Mouse (Mus musculus): ENCODE results near the gene Ccdc136. TPM values are rescaled to one million over a fixed set of nuclear protein-coding genes. Genes with fewer than 3 reads are reported as not detected.
A peak's percentile ranks its signal among the peaks of the same experiment; 100 is the strongest.
"Not testable (repeated sequence)": the region's sequence is repeated elsewhere in the genome, so short reads cannot be mapped to it uniquely, and the experiment has no call there.

Gene Ccdc136
- polyA plus RNA-seq, 1 experiment from 2014 or later, result 4.0 TPM

GRCm38 (mm10) chr6:29389425-29389824 lies 6.7 kb upstream of the Ccdc136 start:
- H3K27ac ChIP-seq (ENCODE audit: low read depth, low read length), result no peak overlapping the region
- H3K4me1 ChIP-seq (replicated peaks; ENCODE audit: control insufficient read depth, insufficient read depth, low read length), result no peaks in the 10 kb centered on the region
- H3K9ac ChIP-seq (ENCODE audit: low read depth, low read length), result no peak overlapping the region
- H3K4me2 ChIP-seq (replicated peaks; ENCODE audit: low read depth), result no peak overlapping the region
- H3K27me3 ChIP-seq (replicated peaks; ENCODE audit: control insufficient read depth, insufficient read depth, low read length), result peaks cover 9% of the 10 kb centered on the region; the same call in 1 of the 2 replicates
- no peaks in the 10 kb centered on the region for H3K36me3 ChIP-seq (ENCODE audit: control insufficient read depth, insufficient read depth)
- WGBS, result 49% methylated on average over 9 of the region's 9 CpGs
- ATAC-seq, result no peak
- no peak overlapping the region for H3K4me3 ChIP-seq (ENCODE audit: low read depth, low read length)
- no peaks in the 10 kb centered on the region for H3K9me3 ChIP-seq (ENCODE audit: control insufficient read depth)
- no peak for TF ChIP-seq CTCF (IDR thresholded peaks at IDR 0.05; ENCODE audit: low read depth)

DNA sequence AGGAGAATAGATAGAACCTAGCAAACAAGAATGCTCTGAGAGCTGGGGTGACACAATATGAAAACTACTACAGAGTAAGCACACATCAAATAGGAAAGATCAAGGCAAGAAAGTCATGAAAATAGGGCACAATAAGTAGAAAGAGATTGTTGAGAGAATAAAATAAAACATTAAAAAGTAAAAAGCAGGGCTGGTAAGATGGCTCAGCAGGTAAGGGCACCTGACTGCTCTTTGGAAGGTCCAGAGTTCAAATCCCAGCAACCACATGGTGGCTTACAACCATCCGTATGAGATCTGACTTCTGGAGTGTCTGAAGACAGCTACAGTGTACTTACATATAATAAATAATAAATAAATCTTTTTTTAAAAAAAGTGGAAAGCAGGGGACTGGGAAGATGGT lies 5.6 kb upstream of the Ccdc136 start:
- 77% methylated on average over 1 of the region's 1 CpGs for WGBS
- H3K27ac ChIP-seq (ENCODE audit: low read depth, low read length); ATAC-seq; H3K36me3 ChIP-seq (ENCODE audit: control insufficient read depth, insufficient read depth); H3K4me2 ChIP-seq (replicated peaks; ENCODE audit: low read depth); H3K9me3 ChIP-seq (ENCODE audit: control insufficient read depth); H3K9ac ChIP-seq (ENCODE audit: low read depth, low read length); H3K4me1 ChIP-seq (replicated peaks; ENCODE audit: control insufficient read depth, insufficient read depth, low read length); H3K4me3 ChIP-seq (ENCODE audit: low read depth, low read length): not testable (repeated sequence)
- peaks cover 20% of the 10 kb centered on the region; the same call in 1 of the 2 replicates for H3K27me3 ChIP-seq (replicated peaks; ENCODE audit: control insufficient read depth, insufficient read depth, low read length)

GRCm38 (mm10) chr6:29391241-29391640 lies 4.9 kb upstream of the Ccdc136 start:
- 77% methylated on average over 8 of the region's 8 CpGs for WGBS
- peaks cover 27% of the 10 kb centered on the region for H3K27me3 ChIP-seq (replicated peaks; ENCODE audit: control insufficient read depth, insufficient read depth, low read length)
- H3K36me3 ChIP-seq (ENCODE audit: control insufficient read depth, insufficient read depth); H3K9me3 ChIP-seq (ENCODE audit: control insufficient read depth); H3K4me3 ChIP-seq (ENCODE audit: low read depth, low read length); ATAC-seq; H3K4me2 ChIP-seq (replicated peaks; ENCODE audit: low read depth); H3K4me1 ChIP-seq (replicated peaks; ENCODE audit: control insufficient read depth, insufficient read depth, low read length); H3K9ac ChIP-seq (ENCODE audit: low read depth, low read length); H3K27ac ChIP-seq (ENCODE audit: low read depth, low read length): not testable (repeated sequence)

DNA sequence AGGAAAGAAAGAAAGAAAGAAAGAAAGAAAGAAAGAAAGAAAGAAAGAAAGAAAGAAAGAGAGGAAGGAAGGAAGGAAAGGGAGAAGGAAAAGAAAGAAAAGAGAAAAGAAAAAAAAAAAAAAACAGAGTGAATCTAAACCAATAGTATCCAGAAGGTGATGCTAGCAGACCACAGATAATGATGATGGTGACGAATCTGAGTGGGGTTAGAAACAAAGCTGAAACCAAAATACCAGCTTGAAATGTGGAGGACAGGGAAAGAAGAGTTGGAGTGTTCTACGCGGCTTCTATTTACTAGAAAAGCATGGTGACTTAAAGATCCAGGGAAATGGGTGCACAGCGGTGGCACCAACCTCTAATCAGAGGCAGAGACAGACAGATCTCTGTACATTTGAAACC lies 4.3 kb upstream of the Ccdc136 start:
- peak; percentile 58 for TF ChIP-seq CTCF (IDR thresholded peaks at IDR 0.05; ENCODE audit: low read depth)
- no peak overlapping the region for H3K9ac ChIP-seq (ENCODE audit: low read depth, low read length)
- no peak for ATAC-seq
- 63% methylated on average over 4 of the region's 4 CpGs for WGBS
- no peak overlapping the region for H3K27ac ChIP-seq (ENCODE audit: low read depth, low read length)
- no peak overlapping the region for H3K4me2 ChIP-seq (replicated peaks; ENCODE audit: low read depth)
- no peaks in the 10 kb centered on the region for H3K36me3 ChIP-seq (ENCODE audit: control insufficient read depth, insufficient read depth)
- no peak overlapping the region for H3K4me3 ChIP-seq (ENCODE audit: low read depth, low read length)
- peaks cover 33% of the 10 kb centered on the region for H3K27me3 ChIP-seq (replicated peaks; ENCODE audit: control insufficient read depth, insufficient read depth, low read length)
- no peaks in the 10 kb centered on the region for H3K9me3 ChIP-seq (ENCODE audit: control insufficient read depth)
- H3K4me1 ChIP-seq (replicated peaks; ENCODE audit: control insufficient read depth, insufficient read depth, low read length), result 0 out of 2 replicates have a peak, but pooled peaks cover 3% of the 10 kb centered on the region

- Histone ChIP-seq H3K27me3 (replicated peaks; ENCODE audit: control insufficient read depth, insufficient read depth, low read length) (peaks cover 33% of the 10 kb centered on the region), H3K4me1 (replicated peaks; ENCODE audit: control insufficient read depth, insufficient read depth, low read length) (0 out of 2 replicates have a peak, but pooled peaks cover 3% of the 10 kb centered on the region), H3K36me3 (ENCODE audit: control insufficient read depth, insufficient read depth) (no peaks in the 10 kb centered on the region), H3K4me2 (replicated peaks; ENCODE audit: low read depth) (no peak overlapping the region), H3K4me3 (ENCODE audit: low read depth, low read length) (no peak overlapping the region), H3K9me3 (ENCODE audit: control insufficient read depth) (no peaks in the 10 kb centered on the region), H3K9ac (ENCODE audit: low read depth, low read length) (no peak overlapping the region), H3K27ac (ENCODE audit: low read depth, low read length) (no peak overlapping the region)
- 80% methylated on average over 1 of the region's 1 CpGs for WGBS
- no peak for ATAC-seq
- TF ChIP-seq CTCF (IDR thresholded peaks at IDR 0.05; ENCODE audit: low read depth), result no peak
These were observed 1.8 kb upstream of the Ccdc136 start for GRCm38 (mm10) chr6:29394286-29394685.

- Histone ChIP-seq H3K36me3 (ENCODE audit: control insufficient read depth, insufficient read depth) (no peaks in the 10 kb centered on the region), H3K27me3 (replicated peaks; ENCODE audit: control insufficient read depth, insufficient read depth, low read length) (peaks cover 33% of the 10 kb centered on the region), H3K4me3 (ENCODE audit: low read depth, low read length) (peak overlapping the region; percentile 56), H3K9me3 (ENCODE audit: control insufficient read depth) (no peaks in the 10 kb centered on the region), H3K27ac (ENCODE audit: low read depth, low read length) (no peak overlapping the region), H3K4me1 (replicated peaks; ENCODE audit: control insufficient read depth, insufficient read depth, low read length) (0 out of 2 replicates have a peak, but pooled peaks cover 3% of the 10 kb centered on the region), H3K4me2 (replicated peaks; ENCODE audit: low read depth) (peak overlapping the region; percentile 92), H3K9ac (ENCODE audit: low read depth, low read length) (peak overlapping the region; percentile 40; the same call in 1 of the 2 replicates)
- WGBS, result 10% methylated on average over 24 of the region's 24 CpGs
- TF ChIP-seq CTCF (IDR thresholded peaks at IDR 0.05; ENCODE audit: low read depth), result 0 out of 2 replicates have a peak, but pooled peaks have one; percentile 1
- ATAC-seq, result peak; percentile 35
These were observed 818 bp downstream of the Ccdc136 start for GRCm38 (mm10) chr6:29396714-29397540.
